Mouse (Mus musculus) right cerebral cortex, postnatal 14 days (tissue): ENCODE data around the gene Amy2a3.
"Not testable (repeated sequence)": the region's sequence is repeated elsewhere in the genome, so short reads cannot be mapped to it uniquely, and the experiment has no call there.

ENCODE experiments used
- DNase-seq: peaks from one replicate; pipeline ENCODE4 v3.0.0; 2022

The Amy2a3 gene

DNA sequence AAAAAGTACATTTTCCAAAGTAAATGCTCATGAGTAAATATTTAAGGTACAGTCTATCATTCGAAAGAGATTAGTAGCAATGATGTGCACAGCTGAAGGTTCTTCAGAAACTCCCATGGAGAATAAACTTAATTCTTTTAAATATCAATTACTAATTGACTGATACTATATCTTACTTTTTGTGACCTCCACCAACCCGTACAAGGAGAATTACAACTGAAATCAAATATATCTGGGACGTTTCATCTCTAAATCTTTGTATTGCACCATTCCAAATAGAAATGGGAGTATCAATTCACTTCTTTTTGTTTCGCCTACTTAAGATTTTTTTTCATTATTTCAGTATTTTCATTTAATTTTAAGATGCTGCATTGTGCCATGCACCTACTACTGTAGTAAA lies at the start of gene Amy2a3:
Gene Amy2a3, minus strand, starts transcription at position 101 of the 400 bp plus-strand sequence.
- DNase-seq, result not testable (repeated sequence)

DNA sequence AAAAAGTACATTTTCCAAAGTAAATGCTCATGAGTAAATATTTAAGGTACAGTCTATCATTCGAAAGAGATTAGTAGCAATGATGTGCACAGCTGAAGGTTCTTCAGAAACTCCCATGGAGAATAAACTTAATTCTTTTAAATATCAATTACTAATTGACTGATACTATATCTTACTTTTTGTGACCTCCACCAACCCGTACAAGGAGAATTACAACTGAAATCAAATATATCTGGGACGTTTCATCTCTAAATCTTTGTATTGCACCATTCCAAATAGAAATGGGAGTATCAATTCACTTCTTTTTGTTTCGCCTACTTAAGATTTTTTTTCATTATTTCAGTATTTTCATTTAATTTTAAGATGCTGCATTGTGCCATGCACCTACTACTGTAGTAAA lies 32.7 kb upstream of the Amy2a3 start, which contains the start of gene Amy2a2:
Gene Amy2a2, minus strand, starts transcription at position 101 of the 400 bp plus-strand sequence.
- not testable (repeated sequence) for DNase-seq

DNA sequence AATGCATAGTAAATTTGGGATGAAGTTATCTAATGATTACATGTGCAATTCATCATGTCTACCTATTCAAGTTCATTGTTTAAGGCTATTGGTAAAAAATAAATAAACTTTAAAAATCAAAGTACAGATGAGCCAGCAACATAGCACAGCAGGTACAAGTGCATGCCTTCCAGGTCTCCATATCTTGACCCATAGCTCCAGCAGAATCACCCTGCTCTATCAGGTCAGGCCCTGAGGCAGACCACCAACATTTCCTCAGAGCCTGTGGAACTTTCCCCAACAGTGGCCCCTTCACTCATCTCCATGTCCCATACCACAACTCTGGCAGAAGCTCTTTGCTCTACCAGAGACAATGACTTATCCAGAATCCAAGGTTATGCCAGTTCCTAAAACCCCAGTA lies 21.6 kb upstream of the Amy2a3 start:
- not testable (repeated sequence) for DNase-seq

DNA sequence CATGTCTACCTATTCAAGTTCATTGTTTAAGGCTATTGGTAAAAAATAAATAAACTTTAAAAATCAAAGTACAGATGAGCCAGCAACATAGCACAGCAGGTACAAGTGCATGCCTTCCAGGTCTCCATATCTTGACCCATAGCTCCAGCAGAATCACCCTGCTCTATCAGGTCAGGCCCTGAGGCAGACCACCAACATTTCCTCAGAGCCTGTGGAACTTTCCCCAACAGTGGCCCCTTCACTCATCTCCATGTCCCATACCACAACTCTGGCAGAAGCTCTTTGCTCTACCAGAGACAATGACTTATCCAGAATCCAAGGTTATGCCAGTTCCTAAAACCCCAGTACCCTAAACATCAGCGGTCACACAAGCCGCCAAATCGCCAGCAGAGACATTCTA lies 10.9 kb downstream of the Amy2a3 start:
- DNase-seq, result not testable (repeated sequence)

DNA sequence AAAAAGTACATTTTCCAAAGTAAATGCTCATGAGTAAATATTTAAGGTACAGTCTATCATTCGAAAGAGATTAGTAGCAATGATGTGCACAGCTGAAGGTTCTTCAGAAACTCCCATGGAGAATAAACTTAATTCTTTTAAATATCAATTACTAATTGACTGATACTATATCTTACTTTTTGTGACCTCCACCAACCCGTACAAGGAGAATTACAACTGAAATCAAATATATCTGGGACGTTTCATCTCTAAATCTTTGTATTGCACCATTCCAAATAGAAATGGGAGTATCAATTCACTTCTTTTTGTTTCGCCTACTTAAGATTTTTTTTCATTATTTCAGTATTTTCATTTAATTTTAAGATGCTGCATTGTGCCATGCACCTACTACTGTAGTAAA lies 32.5 kb downstream of the Amy2a3 start, which contains the start of gene Amy2a4:
Gene Amy2a4, minus strand, starts transcription at position 101 of the 400 bp plus-strand sequence.
- not testable (repeated sequence) for DNase-seq

DNA sequence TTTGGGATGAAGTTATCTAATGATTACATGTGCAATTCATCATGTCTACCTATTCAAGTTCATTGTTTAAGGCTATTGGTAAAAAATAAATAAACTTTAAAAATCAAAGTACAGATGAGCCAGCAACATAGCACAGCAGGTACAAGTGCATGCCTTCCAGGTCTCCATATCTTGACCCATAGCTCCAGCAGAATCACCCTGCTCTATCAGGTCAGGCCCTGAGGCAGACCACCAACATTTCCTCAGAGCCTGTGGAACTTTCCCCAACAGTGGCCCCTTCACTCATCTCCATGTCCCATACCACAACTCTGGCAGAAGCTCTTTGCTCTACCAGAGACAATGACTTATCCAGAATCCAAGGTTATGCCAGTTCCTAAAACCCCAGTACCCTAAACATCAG lies 43.6 kb downstream of the Amy2a3 start:
- DNase-seq, result not testable (repeated sequence)

DNA sequence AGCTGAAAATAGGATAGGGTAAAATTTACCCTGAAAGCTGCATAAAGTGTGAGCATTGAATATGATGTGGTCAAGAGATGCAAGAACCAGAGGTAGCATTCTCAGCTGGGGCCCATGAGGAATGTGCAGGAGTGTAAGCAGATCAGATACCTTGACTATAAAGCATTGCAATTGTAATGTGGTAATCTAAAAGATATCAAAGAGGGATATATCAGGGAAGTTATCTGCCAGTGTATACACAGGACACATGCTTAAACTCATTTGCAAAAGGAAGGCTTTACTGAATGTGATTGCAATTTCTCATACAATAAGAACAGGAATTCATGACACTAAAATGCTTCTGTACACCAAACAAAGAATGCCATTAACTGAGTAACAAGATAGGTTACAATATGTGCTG lies 44.3 kb downstream of the Amy2a3 start:
- DNase-seq, result not testable (repeated sequence)
